11 mouse cellular contexts compared by ENCODE assay signal in the genomic region with DNA sequence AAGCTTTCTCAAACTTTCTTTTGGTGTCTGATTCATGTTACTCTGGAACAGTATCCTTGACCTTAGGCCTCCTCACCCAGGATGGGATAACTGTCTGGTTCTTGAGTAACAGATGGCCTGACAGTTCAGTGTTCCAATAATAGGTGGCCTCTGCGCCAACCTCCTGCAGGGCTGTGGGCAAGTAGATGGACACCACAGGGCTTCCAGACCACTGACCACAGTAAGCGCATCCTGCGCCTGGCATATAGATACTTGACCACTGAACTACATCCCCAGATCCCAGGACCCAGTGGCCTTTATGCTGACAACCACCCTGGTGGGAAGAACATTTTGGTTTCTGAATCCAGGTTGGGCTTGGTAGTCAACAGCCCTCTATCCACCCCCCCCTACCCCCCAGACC.
"Had no signal": no experiment of that assay in that cellular context is flagged by ENCODE, and none has a peak within 500 bp of the region (broad histone marks: within the 10 kb centered on the region; RNA-seq: fewer than 3 reads in every experiment).

No protein-coding gene starts in this region.

- DNase-seq: kidney, adult 8-10 months; kidney, postnatal 10 days; kidney, postnatal 36 days; layer of hippocampus, postnatal 36 days; left cerebral cortex, postnatal 4 days; liver, postnatal 0 days; lung, embryonic 14.5 days; midbrain, embryonic 14.5 days; right cerebral cortex, postnatal 14 days; right cerebral cortex, postnatal 4 days; thymus, postnatal 25 days had no signal
